Mouse (Mus musculus): Measurements from ENCODE around the gene Ppan. TPM values are rescaled to one million over a fixed set of nuclear protein-coding genes. Genes with fewer than 3 reads are reported as not detected.

The Ppan gene
- polyA plus RNA-seq, 1 experiment, result 76.9 TPM

DNA sequence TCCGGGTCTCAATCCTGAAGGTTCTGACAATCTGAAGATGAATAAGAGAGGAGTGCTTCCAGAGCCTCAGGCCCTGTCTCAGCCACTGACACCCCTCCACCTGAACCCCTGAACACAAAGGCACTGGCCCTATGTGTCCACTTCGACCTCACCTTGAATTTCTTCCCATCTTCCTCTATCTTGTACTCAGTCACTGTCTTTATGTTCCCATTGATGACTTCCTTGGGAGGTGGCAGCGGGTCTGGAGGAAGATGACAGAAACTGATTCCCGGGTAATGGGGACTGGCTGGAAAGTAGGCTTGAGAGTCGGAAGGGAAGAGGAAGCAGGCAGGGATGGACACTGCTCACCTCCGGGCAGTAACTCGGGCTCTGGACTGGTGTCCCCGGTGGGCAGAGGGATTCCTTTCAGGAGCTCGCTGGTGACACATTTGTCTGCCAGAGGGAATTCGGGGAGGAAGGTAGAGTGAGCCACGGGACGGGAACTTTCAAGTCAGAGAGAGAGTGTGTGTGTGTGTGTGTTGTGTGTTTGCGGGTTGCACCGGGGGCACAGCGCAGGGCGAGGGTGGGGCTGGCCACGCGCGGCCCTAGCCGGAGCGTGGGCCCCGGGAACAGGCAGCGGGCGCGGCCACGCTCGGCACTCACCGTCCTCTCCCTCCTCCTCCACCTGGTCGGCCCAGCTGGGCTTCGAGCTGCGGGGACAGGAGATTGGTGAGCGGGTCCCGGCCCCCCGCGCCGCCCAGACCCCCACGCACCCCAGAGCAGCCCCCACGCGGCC is 9.9 kb downstream of the Ppan start:
- Histone ChIP-seq H3K27ac (ENCODE audit: insufficient read depth, low read length) (no peak overlapping the region), H3K36me3 (ENCODE audit: control insufficient read depth, insufficient read depth, low read length, poor library complexity, severe bottlenecking) (peaks cover 27% of the 10 kb centered on the region), H3K4me1 (ENCODE audit: control insufficient read depth, insufficient read depth, low read length) (no peaks in the 10 kb centered on the region), H3K27me3 (ENCODE audit: control insufficient read depth, insufficient read depth, low read length, poor library complexity, severe bottlenecking) (no peaks in the 10 kb centered on the region), H3K9me3 (replicated peaks; ENCODE audit: control insufficient read depth, insufficient read depth, low read length, poor library complexity, severe bottlenecking) (no peaks in the 10 kb centered on the region), H3K4me3 (ENCODE audit: low read depth, low read length) (peak overlapping the region; percentile 98), H3K9ac (ENCODE audit: low read depth, poor library complexity, severe bottlenecking) (peak overlapping the region; percentile 95)
- no peak for TF ChIP-seq CTCF (IDR thresholded peaks at IDR 0.05; ENCODE audit: low read depth, low read length)

DNA sequence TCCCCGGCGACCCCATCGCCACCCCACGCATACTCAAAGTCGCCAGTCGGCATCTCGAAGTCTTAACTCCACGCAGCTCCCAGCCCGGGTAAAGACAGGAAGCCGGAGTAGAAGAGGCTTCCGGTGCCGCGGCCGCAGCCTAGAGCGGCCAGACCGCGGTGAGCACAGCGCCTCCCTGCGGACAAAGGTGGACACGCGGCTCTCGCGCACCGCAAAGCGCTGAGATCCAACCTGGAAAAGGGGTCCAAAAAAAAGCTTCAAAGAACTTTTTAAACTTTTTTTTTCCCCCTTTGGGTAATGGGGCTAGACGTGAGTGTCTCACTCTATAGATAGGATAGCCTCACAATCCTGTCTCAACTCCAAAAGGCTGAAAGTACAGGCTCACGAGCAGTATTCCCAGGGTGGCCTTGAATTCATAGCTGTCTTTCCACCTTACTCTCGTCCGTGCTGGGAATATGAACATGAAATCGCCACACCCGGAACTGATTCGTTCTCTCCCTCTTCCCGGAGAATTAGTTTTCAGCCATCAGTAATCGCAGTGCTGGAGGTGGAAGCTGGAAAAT is 10.6 kb downstream of the Ppan start, which contains the start of gene Eif3g:
Eif3g (minus strand) TSS at position 113 of the 563 bp plus-strand sequence.
- Histone ChIP-seq H3K27ac (ENCODE audit: insufficient read depth, low read length) (no peak within 1 kb of the TSS), H3K4me1 (ENCODE audit: control insufficient read depth, insufficient read depth, low read length) (no peaks in the 10 kb centered on the region), H3K4me3 (ENCODE audit: low read depth, low read length) (peak within 1 kb of the TSS; percentile 98), H3K9ac (ENCODE audit: low read depth, poor library complexity, severe bottlenecking) (peak within 1 kb of the TSS; percentile 95), H3K9me3 (replicated peaks; ENCODE audit: control insufficient read depth, insufficient read depth, low read length, poor library complexity, severe bottlenecking) (no peaks in the 10 kb centered on the region), H3K27me3 (ENCODE audit: control insufficient read depth, insufficient read depth, low read length, poor library complexity, severe bottlenecking) (no peaks in the 10 kb centered on the region), H3K36me3 (ENCODE audit: control insufficient read depth, insufficient read depth, low read length, poor library complexity, severe bottlenecking) (peaks cover 27% of the 10 kb centered on the region)
- TF ChIP-seq CTCF (IDR thresholded peaks at IDR 0.05; ENCODE audit: low read depth, low read length) (peak; percentile 84), EP300 (IDR thresholded peaks at IDR 0.05; ENCODE audit: insufficient read depth, low read depth, low read length) (0 out of 2 replicates have a peak, but pooled peaks have one; percentile 18), POLR2A (IDR thresholded peaks at IDR 0.05; ENCODE audit: insufficient read depth, low read length) (no peak)

GRCm38 (mm10) chr9:20901466-20902173 is 13.6 kb downstream of the Ppan start:
- no peak overlapping the region for H3K27ac ChIP-seq (ENCODE audit: insufficient read depth, low read length)
- no peak overlapping the region for H3K9ac ChIP-seq (ENCODE audit: low read depth, poor library complexity, severe bottlenecking)
- no peaks in the 10 kb centered on the region for H3K4me1 ChIP-seq (ENCODE audit: control insufficient read depth, insufficient read depth, low read length)
- no peaks in the 10 kb centered on the region for H3K27me3 ChIP-seq (ENCODE audit: control insufficient read depth, insufficient read depth, low read length, poor library complexity, severe bottlenecking)
- H3K36me3 ChIP-seq (ENCODE audit: control insufficient read depth, insufficient read depth, low read length, poor library complexity, severe bottlenecking), result peaks cover 7% of the 10 kb centered on the region
- TF ChIP-seq CTCF (IDR thresholded peaks at IDR 0.05; ENCODE audit: low read depth, low read length) (peak; percentile 35), EP300 (IDR thresholded peaks at IDR 0.05; ENCODE audit: insufficient read depth, low read depth, low read length) (no peak)
- H3K9me3 ChIP-seq (replicated peaks; ENCODE audit: control insufficient read depth, insufficient read depth, low read length, poor library complexity, severe bottlenecking), result no peaks in the 10 kb centered on the region
- no peak overlapping the region for H3K4me3 ChIP-seq (ENCODE audit: low read depth, low read length)

- no peaks in the 10 kb centered on the region for H3K4me1 ChIP-seq (ENCODE audit: control insufficient read depth, insufficient read depth, low read length)
- no peaks in the 10 kb centered on the region for H3K9me3 ChIP-seq (replicated peaks; ENCODE audit: control insufficient read depth, insufficient read depth, low read length, poor library complexity, severe bottlenecking)
- no peak overlapping the region for H3K4me3 ChIP-seq (ENCODE audit: low read depth, low read length)
- TF ChIP-seq POLR2A (IDR thresholded peaks at IDR 0.05; ENCODE audit: insufficient read depth, low read length), result no peak
- H3K27me3 ChIP-seq (ENCODE audit: control insufficient read depth, insufficient read depth, low read length, poor library complexity, severe bottlenecking), result no peaks in the 10 kb centered on the region
- H3K27ac ChIP-seq (ENCODE audit: insufficient read depth, low read length), result no peak overlapping the region
- no peak overlapping the region for H3K9ac ChIP-seq (ENCODE audit: low read depth, poor library complexity, severe bottlenecking)
- H3K36me3 ChIP-seq (ENCODE audit: control insufficient read depth, insufficient read depth, low read length, poor library complexity, severe bottlenecking), result peaks cover 11% of the 10 kb centered on the region
Measured at GRCm38 (mm10) chr9:20902174-20902491, 14.2 kb downstream of the Ppan start.

DNA sequence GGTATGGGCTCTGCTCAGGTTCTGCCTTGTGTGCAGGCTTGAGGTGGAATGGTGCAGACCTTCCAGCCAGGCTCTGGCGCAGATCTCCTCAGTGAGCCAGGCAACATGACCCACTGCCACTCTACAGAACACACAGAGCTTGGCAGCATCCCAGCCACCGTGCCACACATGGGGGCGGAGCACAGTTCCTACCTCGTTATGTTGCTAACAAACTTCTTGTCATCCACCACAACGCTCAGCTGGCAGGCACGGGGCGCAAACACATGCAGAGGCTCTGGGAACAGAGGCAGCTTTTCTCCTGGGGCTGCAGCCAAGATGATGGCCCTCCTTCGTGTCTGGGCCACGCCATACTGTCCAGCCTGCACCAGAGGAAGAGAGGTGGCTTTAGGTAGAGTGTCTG is 22.0 kb downstream of the Ppan start:
- Histone ChIP-seq H3K27ac (ENCODE audit: insufficient read depth, low read length) (no peak overlapping the region), H3K9me3 (replicated peaks; ENCODE audit: control insufficient read depth, insufficient read depth, low read length, poor library complexity, severe bottlenecking) (no peaks in the 10 kb centered on the region), H3K9ac (ENCODE audit: low read depth, poor library complexity, severe bottlenecking) (no peak overlapping the region), H3K4me1 (ENCODE audit: control insufficient read depth, insufficient read depth, low read length) (no peaks in the 10 kb centered on the region), H3K36me3 (ENCODE audit: control insufficient read depth, insufficient read depth, low read length, poor library complexity, severe bottlenecking) (peaks cover 80% of the 10 kb centered on the region), H3K4me3 (ENCODE audit: low read depth, low read length) (no peak overlapping the region), H3K27me3 (ENCODE audit: control insufficient read depth, insufficient read depth, low read length, poor library complexity, severe bottlenecking) (no peaks in the 10 kb centered on the region)
- TF ChIP-seq EP300 (IDR thresholded peaks at IDR 0.05; ENCODE audit: insufficient read depth, low read depth, low read length), result no peak
- TF ChIP-seq POLR2A (IDR thresholded peaks at IDR 0.05; ENCODE audit: insufficient read depth, low read length), result no peak
- no peak for TF ChIP-seq CTCF (IDR thresholded peaks at IDR 0.05; ENCODE audit: low read depth, low read length)

DNA sequence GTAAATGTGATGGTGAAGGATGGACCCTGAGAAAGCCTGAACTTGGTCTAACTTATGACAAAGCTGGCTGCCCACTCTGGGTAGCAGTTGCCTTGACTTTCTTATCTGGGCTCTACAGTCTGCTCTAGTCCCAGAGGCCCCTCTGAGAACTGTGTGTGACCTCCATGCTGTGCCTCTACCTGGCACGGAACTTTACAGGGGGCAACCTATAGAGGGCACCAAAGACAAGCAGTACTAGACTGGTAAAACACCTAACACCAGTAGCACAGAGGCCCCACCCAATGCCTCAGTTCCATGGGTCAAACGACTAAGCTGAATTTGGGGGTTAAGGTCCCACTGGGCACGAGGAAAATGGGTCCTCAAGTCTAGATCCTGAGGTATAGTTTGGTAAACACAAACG is 28.2 kb downstream of the Ppan start:
- no peak overlapping the region for H3K4me3 ChIP-seq (ENCODE audit: low read depth, low read length)
- no peaks in the 10 kb centered on the region for H3K9me3 ChIP-seq (replicated peaks; ENCODE audit: control insufficient read depth, insufficient read depth, low read length, poor library complexity, severe bottlenecking)
- no peaks in the 10 kb centered on the region for H3K4me1 ChIP-seq (ENCODE audit: control insufficient read depth, insufficient read depth, low read length)
- TF ChIP-seq CTCF (IDR thresholded peaks at IDR 0.05; ENCODE audit: low read depth, low read length), result peak; percentile 33
- TF ChIP-seq EP300 (IDR thresholded peaks at IDR 0.05; ENCODE audit: insufficient read depth, low read depth, low read length), result no peak
- no peaks in the 10 kb centered on the region for H3K27me3 ChIP-seq (ENCODE audit: control insufficient read depth, insufficient read depth, low read length, poor library complexity, severe bottlenecking)
- H3K36me3 ChIP-seq (ENCODE audit: control insufficient read depth, insufficient read depth, low read length, poor library complexity, severe bottlenecking), result peaks cover 89% of the 10 kb centered on the region
- H3K27ac ChIP-seq (ENCODE audit: insufficient read depth, low read length), result no peak overlapping the region
- H3K9ac ChIP-seq (ENCODE audit: low read depth, poor library complexity, severe bottlenecking), result no peak overlapping the region

Data from ES-Bruce4 (cell line).